Mouse (Mus musculus): ENCODE measurements around the gene 3110082I17Rik.
"Not testable (repeated sequence)": the region's sequence is repeated elsewhere in the genome, so short reads cannot be mapped to it uniquely, and the experiment has no call there.

Gene 3110082I17Rik

GRCm38 (mm10) chr5:139399991-139400390 lies 60.3 kb downstream of the 3110082I17Rik start:
- no peak for ATAC-seq (ENCODE audit: insufficient number of reproducible peaks, low FRiP score, low TSS enrichment)

GRCm38 (mm10) chr5:139398786-139399185 lies 61.5 kb downstream of the 3110082I17Rik start:
- no peak for ATAC-seq (ENCODE audit: insufficient number of reproducible peaks, low FRiP score, low TSS enrichment)

GRCm38 (mm10) chr5:139397959-139398753 lies 62.2 kb downstream of the 3110082I17Rik start:
- peak; percentile 65 for ATAC-seq (ENCODE audit: insufficient number of reproducible peaks, low FRiP score, low TSS enrichment)

GRCm38 (mm10) chr5:139397359-139397916 lies 62.9 kb downstream of the 3110082I17Rik start:
- no peak for ATAC-seq (ENCODE audit: insufficient number of reproducible peaks, low FRiP score, low TSS enrichment)

- no peak for ATAC-seq (ENCODE audit: insufficient number of reproducible peaks, low FRiP score, low TSS enrichment)
Observed at GRCm38 (mm10) chr5:139395528-139395927, 64.8 kb downstream of the 3110082I17Rik start.

- no peak for ATAC-seq (ENCODE audit: insufficient number of reproducible peaks, low FRiP score, low TSS enrichment)
Observed at GRCm38 (mm10) chr5:139394399-139394798, 65.9 kb downstream of the 3110082I17Rik start.

GRCm38 (mm10) chr5:139393197-139393588 lies 67.1 kb downstream of the 3110082I17Rik start:
- ATAC-seq (ENCODE audit: insufficient number of reproducible peaks, low FRiP score, low TSS enrichment): no peak

GRCm38 (mm10) chr5:139392219-139393196 lies 67.8 kb downstream of the 3110082I17Rik start:
- no peak for ATAC-seq (ENCODE audit: insufficient number of reproducible peaks, low FRiP score, low TSS enrichment)

GRCm38 (mm10) chr5:139391309-139391990 lies 68.9 kb downstream of the 3110082I17Rik start:
- 0 out of 2 replicates have a peak, but pooled peaks have one; percentile 5 for ATAC-seq (ENCODE audit: insufficient number of reproducible peaks, low FRiP score, low TSS enrichment)

- not testable (repeated sequence) for ATAC-seq (ENCODE audit: insufficient number of reproducible peaks, low FRiP score, low TSS enrichment)
Observed at GRCm38 (mm10) chr5:139390324-139391119, 69.8 kb downstream of the 3110082I17Rik start.

GRCm38 (mm10) chr5:139389676-139390061 lies 70.7 kb downstream of the 3110082I17Rik start:
- ATAC-seq (ENCODE audit: insufficient number of reproducible peaks, low FRiP score, low TSS enrichment): no peak

GRCm38 (mm10) chr5:139388694-139389675 lies 71.3 kb downstream of the 3110082I17Rik start:
- no peak for ATAC-seq (ENCODE audit: insufficient number of reproducible peaks, low FRiP score, low TSS enrichment)

- no peak for ATAC-seq (ENCODE audit: insufficient number of reproducible peaks, low FRiP score, low TSS enrichment)
Observed at GRCm38 (mm10) chr5:139388195-139388570, 72.1 kb downstream of the 3110082I17Rik start.

- no peak for ATAC-seq (ENCODE audit: insufficient number of reproducible peaks, low FRiP score, low TSS enrichment)
Observed at GRCm38 (mm10) chr5:139387329-139388194, 72.8 kb downstream of the 3110082I17Rik start.

GRCm38 (mm10) chr5:139386047-139386446 lies 74.3 kb downstream of the 3110082I17Rik start:
- no peak for ATAC-seq (ENCODE audit: insufficient number of reproducible peaks, low FRiP score, low TSS enrichment)

GRCm38 (mm10) chr5:139384531-139384930 lies 75.8 kb downstream of the 3110082I17Rik start:
- no peak for ATAC-seq (ENCODE audit: insufficient number of reproducible peaks, low FRiP score, low TSS enrichment)

GRCm38 (mm10) chr5:139383234-139383633 lies 77.1 kb downstream of the 3110082I17Rik start:
- ATAC-seq (ENCODE audit: insufficient number of reproducible peaks, low FRiP score, low TSS enrichment): no peak
